Mouse (Mus musculus) left cerebral cortex, postnatal 36 days (tissue): Measurements from ENCODE around the gene Spats1. TPM values are rescaled to one million over a fixed set of nuclear protein-coding genes. Genes with fewer than 3 reads are reported as not detected.
A peak's percentile ranks its signal among the peaks of the same experiment; 100 is the strongest.

ENCODE experiments used
- DNase-seq, 2 experiments: peaks; one replicate each; pipeline ENCODE4 v3.0.0; 2021 to 2022; ENCODE audit warnings: low spot score in 2 of 2, mixed read lengths in 1 of 2
- intact Hi-C: fragments of 180-260 bp; cut with DNase I; formaldehyde crosslinking; loops from one replicate; pipeline ENCODE4 v1.15.1; 2025
- total RNA-seq, 2 experiments: library from RNA; stranded (reverse); gene quantifications; 2 replicates each; pipeline ENCODE4 v1.2.3; 2021

Gene Spats1
- total RNA-seq, 2 experiments from 2014 or later: 7.2 to 8.3 TPM

GRCm38 (mm10) chr17:45495398-45495797 is 20.2 kb upstream of the Spats1 start:
- no peak for DNase-seq
- intact Hi-C loops: no loop called here

DNA sequence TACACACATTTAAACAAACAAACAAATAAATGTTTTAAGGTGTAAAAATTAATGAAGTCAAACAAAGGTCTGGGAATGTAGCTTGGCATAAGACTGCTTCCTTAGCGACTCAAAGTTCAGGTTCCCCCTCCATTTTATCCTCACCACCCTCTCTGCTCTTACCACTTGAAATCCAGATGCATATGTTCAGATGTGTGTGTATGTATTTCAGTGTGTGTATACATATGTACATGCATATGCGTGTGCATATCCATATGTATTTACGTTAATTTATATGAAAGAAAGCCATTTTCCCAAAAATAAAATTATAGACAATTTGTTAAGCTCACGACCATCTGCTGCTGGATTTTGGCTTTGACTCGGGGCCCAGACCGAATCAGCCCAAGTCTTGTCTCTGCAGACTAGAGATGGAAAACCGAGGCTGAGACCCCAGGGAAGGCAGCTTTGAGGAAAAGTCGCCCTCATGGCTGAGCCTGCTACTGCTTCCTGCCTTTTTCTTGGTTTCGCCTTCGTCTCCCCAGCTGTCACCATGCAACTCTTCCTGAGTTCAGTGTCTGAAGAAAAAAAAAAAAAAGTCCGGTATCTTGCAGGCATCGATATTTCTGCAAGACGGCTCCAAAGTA is 15.4 kb upstream of the Spats1 start:
- no peak for DNase-seq
- intact Hi-C loops: no loop called here

DNA sequence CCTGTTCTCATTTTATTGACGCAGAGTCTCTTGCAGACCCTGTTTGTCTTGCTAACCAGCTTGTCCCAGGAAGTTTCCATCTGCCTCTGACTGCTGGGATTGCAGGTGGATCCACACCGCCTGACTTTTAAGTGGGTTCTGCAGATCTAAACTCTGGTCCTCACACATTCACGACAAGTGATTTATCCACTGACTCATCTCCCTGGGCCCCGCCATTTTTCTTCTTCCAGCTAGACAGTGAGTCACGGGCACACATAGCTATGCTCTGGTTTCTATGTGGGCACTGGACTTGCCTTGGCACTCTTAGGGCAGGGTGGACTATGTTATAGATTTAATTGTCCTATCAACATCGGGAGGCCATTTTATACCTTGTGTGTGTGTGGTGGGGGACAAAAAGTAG is 14.5 kb upstream of the Spats1 start:
- DNase-seq: no peak
- intact Hi-C loops: no loop called here

DNA sequence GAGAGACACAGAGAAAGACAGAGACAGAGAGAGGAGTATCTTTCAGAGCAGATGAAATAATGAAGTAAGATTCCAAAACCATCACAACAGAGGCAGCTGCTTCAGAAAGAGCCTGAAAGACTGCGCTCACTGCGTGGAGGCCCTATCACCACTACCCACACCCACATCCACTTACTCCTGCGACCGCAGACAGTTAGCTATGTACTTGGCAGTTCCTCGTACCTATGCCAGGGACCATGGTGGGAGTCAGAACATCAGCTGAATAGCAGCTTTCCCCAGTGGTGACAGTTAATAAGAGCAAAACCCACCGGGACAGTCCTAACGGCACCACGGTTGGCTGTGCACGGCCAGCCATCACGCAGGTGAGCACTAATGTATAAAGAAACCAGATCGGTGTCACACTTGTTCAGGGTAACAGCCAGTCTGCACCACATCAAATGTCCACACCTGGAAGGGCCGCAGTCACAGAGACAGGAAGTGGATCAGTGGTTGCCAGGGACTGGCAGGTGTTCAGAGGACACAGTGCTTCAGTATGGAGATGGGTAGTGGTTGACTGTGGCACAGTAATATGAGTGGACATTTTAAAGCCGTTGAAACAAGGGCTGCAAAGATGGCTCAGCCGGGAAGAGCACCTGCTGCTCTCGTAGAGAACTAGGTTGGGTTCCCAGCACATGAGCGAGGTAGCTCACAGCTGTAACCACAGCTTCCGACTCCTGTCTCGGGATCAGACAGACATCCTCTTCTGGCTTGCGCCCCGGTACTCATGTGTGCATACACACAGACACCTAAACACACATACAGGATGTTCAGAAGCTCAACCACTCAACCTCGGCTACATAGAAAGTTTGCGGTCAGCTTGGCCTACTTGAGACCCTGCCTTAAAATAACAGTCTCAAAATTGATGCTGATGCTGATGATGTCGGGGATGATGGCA is 13.4 kb upstream of the Spats1 start:
- intact Hi-C loops: no loop called here
- DNase-seq: no peak

DNA sequence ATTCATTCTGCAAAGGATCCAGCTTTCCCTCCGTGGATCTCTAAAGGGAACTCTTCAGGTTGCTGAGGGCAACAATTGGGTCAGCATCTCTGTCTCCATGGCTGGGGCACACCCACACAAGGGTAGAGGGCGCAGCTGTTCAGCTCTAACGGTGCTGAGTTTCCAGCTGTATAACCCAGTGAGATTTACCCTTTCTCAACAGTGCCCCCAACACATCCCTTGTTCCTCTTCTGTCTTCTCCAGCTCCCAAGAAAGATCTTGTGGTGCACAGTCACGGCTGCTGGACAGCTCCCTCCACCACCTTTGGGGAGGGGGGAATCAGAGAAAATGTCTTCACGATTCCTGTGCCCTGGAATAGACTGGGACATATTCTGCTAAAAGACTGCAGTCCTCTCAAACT is 12.0 kb upstream of the Spats1 start:
- intact Hi-C loops: no loop called here
- no peak for DNase-seq

- peak in 1 of 2 experiments; percentile 30 for DNase-seq
- intact Hi-C loops: no loop called here
Measured at GRCm38 (mm10) chr17:45485581-45485980, 10.4 kb upstream of the Spats1 start.

DNA sequence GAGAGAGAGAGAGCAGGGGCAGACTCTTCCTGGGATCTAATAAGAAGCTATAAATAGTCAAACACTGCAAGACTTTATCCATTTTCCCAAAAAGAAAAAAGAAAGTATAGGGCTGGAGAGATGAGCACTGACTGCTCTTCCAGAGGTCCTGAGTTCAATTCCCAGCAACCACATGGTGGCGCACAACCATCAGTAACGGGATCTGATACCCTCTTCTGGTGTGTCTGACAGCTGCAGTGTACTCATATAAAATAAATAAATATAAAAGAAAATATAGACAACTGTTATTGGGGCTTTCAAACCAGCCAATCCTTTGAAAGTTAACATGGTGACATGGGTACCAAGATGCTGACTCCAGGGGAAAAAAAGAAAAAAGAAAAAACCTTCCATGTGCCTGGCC is 5.2 kb upstream of the Spats1 start:
- intact Hi-C loops: no loop called here
- no peak for DNase-seq

GRCm38 (mm10) chr17:45478234-45478825 is 3.1 kb upstream of the Spats1 start:
- DNase-seq: peak; percentile 83 to 86

DNA sequence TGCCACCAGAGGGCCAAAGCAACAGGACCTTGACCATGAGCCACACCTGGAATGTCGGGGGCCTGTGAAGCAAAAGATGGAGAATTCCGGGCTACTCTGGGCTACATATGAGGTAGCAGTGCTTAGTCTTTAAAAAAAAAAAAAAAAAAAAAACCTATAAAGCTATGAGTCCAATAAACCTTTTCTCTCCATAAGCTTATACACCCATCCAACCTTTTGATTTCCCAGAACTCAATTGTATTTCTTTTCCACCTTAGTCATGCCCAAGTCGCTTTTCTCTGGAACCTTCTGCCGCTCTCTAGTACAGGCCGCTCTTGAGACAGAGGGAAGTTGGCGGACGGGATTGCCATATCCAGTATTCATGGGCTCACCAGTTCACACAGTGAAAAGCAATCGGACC is 1.1 kb downstream of the Spats1 start:
- no peak for DNase-seq
- intact Hi-C loops: no loop called here

More at GRCm38 (mm10) chr17:45478234-45478825, 3.1 kb upstream of the Spats1 start:
- intact Hi-C loops: loop anchor here (2.0 kb wide), 1 partner anchor 74 kb away; no protein-coding TSS in a partner anchor

- intact Hi-C loops: no loop called here
- no peak for DNase-seq
Measured at GRCm38 (mm10) chr17:45473667-45474066, 1.5 kb downstream of the Spats1 start.

GRCm38 (mm10) chr17:45470726-45471125 is 4.5 kb downstream of the Spats1 start:
- DNase-seq: peak in 1 of 2 experiments; percentile 9

GRCm38 (mm10) chr17:45468302-45468701 is 6.9 kb downstream of the Spats1 start:
- intact Hi-C loops: no loop called here
- DNase-seq: no peak

More at GRCm38 (mm10) chr17:45470726-45471125, 4.5 kb downstream of the Spats1 start:
- intact Hi-C loops: no loop called here

DNA sequence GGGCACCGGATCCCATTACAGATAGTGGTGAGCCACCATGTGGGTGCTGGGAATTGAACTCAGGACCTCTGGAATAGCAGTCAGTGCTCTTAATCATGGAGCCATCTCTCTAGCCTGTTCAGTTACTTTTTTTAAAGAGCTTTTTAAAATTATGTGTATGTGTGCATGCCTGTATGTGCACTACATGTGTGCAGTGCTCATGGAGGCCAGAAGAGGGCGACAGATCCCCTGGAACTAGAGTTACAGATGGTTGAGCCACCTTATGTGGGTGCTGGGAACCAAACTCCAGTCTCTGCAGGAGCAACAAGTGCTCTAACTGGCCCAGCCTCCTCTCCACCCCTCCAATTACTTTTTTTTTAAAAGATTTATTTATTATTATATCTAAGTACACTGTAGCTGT is 8.5 kb downstream of the Spats1 start:
- no peak for DNase-seq
- intact Hi-C loops: no loop called here

- intact Hi-C loops: no loop called here
- DNase-seq: no peak
Measured at GRCm38 (mm10) chr17:45464255-45464654, 11.0 kb downstream of the Spats1 start.

GRCm38 (mm10) chr17:45462506-45462905 is 12.7 kb downstream of the Spats1 start:
- no peak for DNase-seq
- intact Hi-C loops: no loop called here

- DNase-seq: no peak
- intact Hi-C loops: no loop called here
Measured at GRCm38 (mm10) chr17:45459062-45459461, 16.2 kb downstream of the Spats1 start.

- intact Hi-C loops: no loop called here
- no peak for DNase-seq
Measured at GRCm38 (mm10) chr17:45458516-45458915, 16.7 kb downstream of the Spats1 start.

GRCm38 (mm10) chr17:45457487-45457886 is 17.7 kb downstream of the Spats1 start:
- intact Hi-C loops: no loop called here
- no peak for DNase-seq

- DNase-seq: no peak
- intact Hi-C loops: no loop called here
Measured at GRCm38 (mm10) chr17:45456260-45457152, 18.7 kb downstream of the Spats1 start.
